Mouse (Mus musculus) neural tube, embryonic 15.5 days (tissue): Measurements from ENCODE around the gene Tmem150b. TPM values are rescaled to one million over a fixed set of nuclear protein-coding genes. Genes with fewer than 3 reads are reported as not detected.

ENCODE experiments used
- ATAC-seq: fragments of 200-750 bp; cut with Nextera tagmentation; 2 replicates; pipeline ENCODE4 v1.8.0; 2017; ENCODE audit warnings: mild to moderate bottlenecking, moderate TSS enrichment, moderate library complexity; ENCODE audit not compliant: low FRiP score
- H3K27ac ChIP-seq: fragments of 300-500 bp; sonication (generic); replicated peaks from 2 replicates; pipeline ENCODE4 v1.5.1; 2015; ENCODE audit warnings: mild to moderate bottlenecking, inconsistent platforms
- H3K27me3 ChIP-seq: fragments of 300-500 bp; sonication (generic); replicated peaks from 2 replicates; pipeline ENCODE4 v1.6.1; 2015; ENCODE audit warnings: inconsistent platforms
- H3K36me3 ChIP-seq: fragments of 300-500 bp; sonication (generic); 2 replicates; pipeline ENCODE4 v1.6.1; 2015; ENCODE audit warnings: inconsistent platforms
- H3K4me1 ChIP-seq: fragments of 300-500 bp; sonication (generic); 2 replicates; pipeline ENCODE4 v1.6.1; 2015; ENCODE audit warnings: inconsistent platforms
- H3K4me2 ChIP-seq: fragments of 300-500 bp; sonication (generic); 2 replicates; pipeline ENCODE4 v1.6.1; 2015; ENCODE audit warnings: inconsistent platforms, mild to moderate bottlenecking, moderate library complexity
- H3K4me3 ChIP-seq: fragments of 300-500 bp; sonication (generic); replicated peaks from 2 replicates; pipeline ENCODE4 v1.5.1; 2015; ENCODE audit warnings: mild to moderate bottlenecking, inconsistent platforms
- H3K9ac ChIP-seq: fragments of 300-500 bp; sonication (generic); replicated peaks from 2 replicates; pipeline ENCODE4 v1.6.1; 2015; ENCODE audit warnings: mild to moderate bottlenecking, inconsistent platforms
- H3K9me3 ChIP-seq: fragments of 300-500 bp; sonication (generic); replicated peaks from 2 replicates; pipeline ENCODE4 v1.6.1; 2016; ENCODE audit warnings: inconsistent platforms
- WGBS: fragments of 180-500 bp; shearing (Covaris S2); methylation state at CpG from one replicate; pipeline ENCODE4 v1.1.7; 2015; ENCODE audit warnings: mixed read lengths; 5-methylcytosine and 5-hydroxymethylcytosine counted together
- polyA plus RNA-seq: library from polyadenylated mRNA; unstranded; fragments of >200 nt; fragmentation: Nextera tagmentation; extraction: Ambion mirVana; gene quantifications from 2 replicates; pipeline ENCODE4 v1.2.1, GENCODE M21; 2015

Gene Tmem150b
- 0.13 and 0.14 TPM in 2 replicates for polyA plus RNA-seq

DNA sequence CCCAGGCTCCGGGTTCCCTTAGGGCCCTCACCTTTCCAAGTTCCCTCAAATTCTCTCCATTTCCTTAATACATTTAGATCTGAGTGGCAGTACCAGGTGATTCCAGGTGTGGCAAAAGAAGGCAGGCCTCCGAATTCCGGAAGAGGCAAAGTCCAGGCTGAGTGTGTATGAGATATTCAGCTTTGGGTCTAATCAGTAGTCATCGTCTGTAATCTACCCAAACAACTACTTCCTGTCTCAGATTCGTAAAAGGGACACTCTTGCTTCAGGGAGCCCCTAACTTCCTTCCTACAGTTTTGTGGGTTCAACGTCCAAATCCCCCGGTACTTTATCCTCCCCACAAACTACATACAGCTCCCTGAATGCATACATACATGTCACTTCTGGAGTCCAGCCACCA is at the start of gene Tmem150b:
Gene Tmem150b, minus strand, starts transcription at position 81 of the 400 bp plus-strand sequence.
- 0 out of 2 replicates have a peak, but pooled peaks cover 4% of the 10 kb centered on the region for H3K27me3 ChIP-seq
- no peaks in the 10 kb centered on the region for H3K36me3 ChIP-seq
- no peak within 1 kb of the TSS for H3K9ac ChIP-seq
- 0 out of 2 replicates have a peak, but pooled peaks cover 2% of the 10 kb centered on the region for H3K4me1 ChIP-seq
- H3K4me3 ChIP-seq, result no peak within 1 kb of the TSS
- no peaks in the 10 kb centered on the region for H3K9me3 ChIP-seq
- ATAC-seq, result no peak
- 88% methylated on average over 7 of the region's 7 CpGs for WGBS
- peak within 1 kb of the TSS; percentile 58; the same call in 1 of the 2 replicates for H3K4me2 ChIP-seq
- H3K27ac ChIP-seq, result no peak within 1 kb of the TSS

GRCm38 (mm10) chr7:4771202-4771601 is 46.2 kb upstream of the Tmem150b start, which contains the start of gene Fam71e2:
Fam71e2 (minus strand) TSS chr7:4771302.
- Histone ChIP-seq H3K4me2 (no peak within 1 kb of the TSS), H3K9ac (no peak within 1 kb of the TSS), H3K4me3 (no peak within 1 kb of the TSS), H3K4me1 (no peaks in the 10 kb centered on the region), H3K27ac (no peak within 1 kb of the TSS), H3K36me3 (no peaks in the 10 kb centered on the region), H3K27me3 (peaks cover 24% of the 10 kb centered on the region), H3K9me3 (no peaks in the 10 kb centered on the region)
- no peak for ATAC-seq
- WGBS, result 78% methylated on average over 3 of the region's 5 CpGs

GRCm38 (mm10) chr7:4764946-4765710 is 40.1 kb upstream of the Tmem150b start:
- no peak overlapping the region for H3K4me2 ChIP-seq
- H3K9me3 ChIP-seq, result no peaks in the 10 kb centered on the region
- WGBS, result 10% methylated on average over 4 of the region's 4 CpGs
- peaks cover 7% of the 10 kb centered on the region; the same call in 1 of the 2 replicates for H3K4me1 ChIP-seq
- H3K27ac ChIP-seq, result no peak overlapping the region
- no peaks in the 10 kb centered on the region for H3K27me3 ChIP-seq
- no peaks in the 10 kb centered on the region for H3K36me3 ChIP-seq
- H3K9ac ChIP-seq, result no peak overlapping the region
- no peak for ATAC-seq
- H3K4me3 ChIP-seq, result no peak overlapping the region

- no peak overlapping the region for H3K4me2 ChIP-seq
- H3K4me3 ChIP-seq, result no peak overlapping the region
- no peaks in the 10 kb centered on the region for H3K27me3 ChIP-seq
- 39% methylated on average over 1 of the region's 1 CpGs for WGBS
- no peak for ATAC-seq
- no peaks in the 10 kb centered on the region for H3K9me3 ChIP-seq
- H3K9ac ChIP-seq, result no peak overlapping the region
- H3K4me1 ChIP-seq, result no peaks in the 10 kb centered on the region
- H3K36me3 ChIP-seq, result no peaks in the 10 kb centered on the region
- H3K27ac ChIP-seq, result no peak overlapping the region
Measured at GRCm38 (mm10) chr7:4759670-4760069, 34.6 kb upstream of the Tmem150b start.

- Histone ChIP-seq H3K36me3 (0 out of 2 replicates have a peak, but pooled peaks cover 3% of the 10 kb centered on the region), H3K27me3 (no peaks in the 10 kb centered on the region), H3K9ac (peak within 1 kb of the TSS; percentile 42; the same call in 1 of the 2 replicates), H3K4me3 (peak within 1 kb of the TSS; percentile 42), H3K4me2 (peak within 1 kb of the TSS; percentile 65), H3K27ac (peak within 1 kb of the TSS; percentile 41; the same call in 1 of the 2 replicates), H3K9me3 (no peaks in the 10 kb centered on the region), H3K4me1 (peaks cover 21% of the 10 kb centered on the region)
- 2% methylated on average over 24 of the region's 24 CpGs for WGBS
- ATAC-seq, result peak; percentile 95
Measured at GRCm38 (mm10) chr7:4752821-4753570, 27.9 kb upstream of the Tmem150b start, which contains the start of gene Cox6b2. Cox6b2 (minus strand) TSS chr7:4753094.

DNA sequence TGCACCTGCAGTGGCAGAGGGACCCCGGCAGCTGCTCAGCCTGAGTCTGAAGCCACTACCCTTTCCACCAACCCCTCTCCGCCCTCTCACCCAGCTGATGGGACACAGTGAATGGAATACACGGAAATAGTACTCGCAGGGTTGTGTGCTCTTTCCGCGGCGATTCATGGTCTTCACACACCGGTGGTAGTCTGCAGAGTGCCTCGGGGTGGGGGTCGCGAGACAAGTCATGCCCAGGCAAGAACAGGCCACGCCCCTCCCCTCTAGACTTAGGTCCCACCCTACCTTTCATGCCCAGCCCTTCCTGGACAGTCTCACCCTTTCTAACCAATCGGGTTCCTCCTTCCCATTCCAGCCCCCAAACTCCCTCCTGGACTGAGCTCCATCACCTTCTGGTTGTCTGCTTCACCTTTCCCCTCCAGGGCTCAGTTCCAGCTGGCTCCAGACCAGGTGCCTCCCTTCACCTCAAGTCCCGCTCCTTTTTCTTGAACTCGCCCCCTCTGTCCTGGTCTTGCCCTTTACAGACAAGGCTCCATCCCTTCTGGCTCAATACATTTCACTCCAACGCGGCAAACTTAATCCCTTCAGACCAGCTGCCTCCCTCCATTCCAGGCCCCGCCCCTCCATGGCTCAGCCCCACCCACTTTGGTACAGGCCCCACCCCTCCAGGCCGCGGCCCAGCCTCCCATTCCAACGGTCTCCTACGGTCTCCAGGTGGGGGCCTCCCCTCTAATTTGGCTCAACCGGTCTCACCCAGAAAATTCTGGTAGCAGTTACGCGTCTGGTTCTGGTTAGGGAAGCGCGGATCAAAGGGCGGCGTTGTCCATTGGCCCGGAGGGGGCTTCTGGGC is 27.1 kb upstream of the Tmem150b start:
- Histone ChIP-seq H3K36me3 (0 out of 2 replicates have a peak, but pooled peaks cover 3% of the 10 kb centered on the region), H3K27me3 (no peaks in the 10 kb centered on the region), H3K27ac (peak overlapping the region; percentile 41; the same call in 1 of the 2 replicates), H3K4me2 (peak overlapping the region; percentile 65), H3K4me3 (peak overlapping the region; percentile 42), H3K9ac (peak overlapping the region; percentile 42; the same call in 1 of the 2 replicates), H3K4me1 (peaks cover 21% of the 10 kb centered on the region), H3K9me3 (no peaks in the 10 kb centered on the region)
- ATAC-seq, result peak; percentile 72
- 2% methylated on average over 30 of the region's 30 CpGs for WGBS

GRCm38 (mm10) chr7:4749169-4749568 is 24.1 kb upstream of the Tmem150b start:
- Histone ChIP-seq H3K27me3 (no peaks in the 10 kb centered on the region), H3K4me2 (no peak overlapping the region), H3K9me3 (no peaks in the 10 kb centered on the region), H3K9ac (no peak overlapping the region), H3K27ac (no peak overlapping the region), H3K4me1 (peaks cover 21% of the 10 kb centered on the region), H3K4me3 (no peak overlapping the region), H3K36me3 (peaks cover 24% of the 10 kb centered on the region)
- 85% methylated on average over 2 of the region's 2 CpGs for WGBS
- ATAC-seq, result no peak

DNA sequence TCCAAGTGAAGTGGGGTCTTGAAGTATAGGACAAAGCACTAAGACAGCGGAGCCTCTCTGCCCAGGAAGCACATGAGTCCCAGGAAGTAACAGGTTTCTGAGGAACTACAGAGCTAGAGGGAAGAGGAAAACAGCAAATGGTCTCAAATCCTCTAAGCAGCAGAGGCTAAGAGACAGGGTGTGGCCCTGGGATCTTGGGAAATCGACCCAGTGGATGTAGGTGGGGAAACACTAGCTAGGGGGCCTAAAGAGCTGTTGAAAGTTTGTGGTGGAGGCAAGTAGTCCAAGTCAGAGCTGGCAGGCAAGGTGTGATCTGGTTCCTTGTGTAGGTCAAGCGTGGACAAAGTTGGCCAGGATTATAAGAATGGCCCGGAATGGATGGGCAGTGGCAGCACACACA is 23.3 kb upstream of the Tmem150b start:
- Histone ChIP-seq H3K27me3 (no peaks in the 10 kb centered on the region), H3K4me2 (no peak overlapping the region), H3K27ac (no peak overlapping the region), H3K4me1 (peaks cover 22% of the 10 kb centered on the region), H3K9ac (no peak overlapping the region), H3K4me3 (no peak overlapping the region), H3K36me3 (peaks cover 24% of the 10 kb centered on the region), H3K9me3 (no peaks in the 10 kb centered on the region)
- WGBS, result 86% methylated on average over 4 of the region's 4 CpGs
- ATAC-seq, result no peak

GRCm38 (mm10) chr7:4747156-4747899 is 22.3 kb upstream of the Tmem150b start:
- WGBS, result 85% methylated on average over 9 of the region's 9 CpGs
- peaks cover 24% of the 10 kb centered on the region for H3K36me3 ChIP-seq

DNA sequence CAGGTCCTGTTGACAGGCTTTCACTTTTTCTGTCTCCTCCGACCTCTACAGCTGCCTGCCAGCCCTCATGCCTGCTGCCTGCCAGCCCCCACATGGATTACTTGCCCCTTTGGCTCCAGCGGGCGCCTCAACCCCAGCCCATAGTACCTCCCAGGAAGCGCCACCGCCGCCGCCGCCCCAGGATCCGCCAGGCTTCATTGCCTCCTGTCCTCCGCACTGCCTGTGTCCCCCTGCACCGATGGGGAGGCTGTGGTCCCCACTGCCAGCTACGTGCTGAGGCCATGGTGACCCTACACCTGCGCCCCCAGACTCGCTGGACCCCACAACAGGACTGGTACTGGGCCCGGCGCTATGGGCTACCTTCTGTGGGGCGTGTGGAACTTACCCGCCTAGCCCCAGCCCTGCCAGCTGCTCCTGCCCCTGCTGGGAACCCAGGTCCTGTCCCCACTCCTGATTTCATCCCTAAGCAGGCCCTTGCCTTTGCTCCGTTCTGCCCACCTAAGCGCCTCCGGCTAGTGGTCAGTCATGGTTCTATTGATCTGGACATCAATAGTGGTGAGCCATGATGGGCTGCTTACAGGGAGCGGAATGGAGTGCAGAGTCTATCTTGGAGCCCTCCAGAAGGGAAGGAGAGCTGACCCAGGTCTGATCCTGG is 21.4 kb upstream of the Tmem150b start:
- H3K4me3 ChIP-seq, result no peak overlapping the region
- H3K9ac ChIP-seq, result no peak overlapping the region
- peaks cover 24% of the 10 kb centered on the region for H3K36me3 ChIP-seq
- peaks cover 22% of the 10 kb centered on the region for H3K4me1 ChIP-seq
- H3K9me3 ChIP-seq, result no peaks in the 10 kb centered on the region
- no peak overlapping the region for H3K27ac ChIP-seq
- WGBS, result 92% methylated on average over 22 of the region's 22 CpGs
- no peaks in the 10 kb centered on the region for H3K27me3 ChIP-seq
- no peak for ATAC-seq
- no peak overlapping the region for H3K4me2 ChIP-seq

More at GRCm38 (mm10) chr7:4747156-4747899, 22.3 kb upstream of the Tmem150b start:
- peaks cover 22% of the 10 kb centered on the region for H3K4me1 ChIP-seq
- H3K4me3 ChIP-seq, result no peak overlapping the region
- ATAC-seq, result no peak
- no peaks in the 10 kb centered on the region for H3K9me3 ChIP-seq
- no peak overlapping the region for H3K27ac ChIP-seq
- no peaks in the 10 kb centered on the region for H3K27me3 ChIP-seq
- H3K9ac ChIP-seq, result no peak overlapping the region
- no peak overlapping the region for H3K4me2 ChIP-seq
